Mouse (Mus musculus) ES-Bruce4 (cell line): ENCODE data around the gene Tnk2.

Source experiments
- CTCF ChIP-seq: IDR thresholded peaks from one replicate; pipeline ENCODE4 v1.8.1; 2011; ENCODE audit warnings: low read depth, low read length
- EP300 ChIP-seq: IDR thresholded peaks from 2 replicates; pipeline ENCODE4 v1.6.1; 2011; ENCODE audit warnings: low read depth, low read length; ENCODE audit not compliant: insufficient read depth
- POLR2A ChIP-seq: IDR thresholded peaks from one replicate; pipeline ENCODE4 v1.8.1; 2011; ENCODE audit warnings: low read length; ENCODE audit not compliant: insufficient read depth

- TF ChIP-seq POLR2A (no peak), CTCF (peak; percentile 54), EP300 (no peak)
Measured at GRCm38 (mm10) chr16:32645361-32645914, 1.8 kb downstream of the Tnk2 start.
